Mouse (Mus musculus) myocyte (in vitro differentiated cells): Measurements from ENCODE around the gene Tmeff1.

Experiments
- E2F4 ChIP-seq: IDR thresholded peaks from one replicate; pipeline ENCODE4 v1.6.1; 2011; ENCODE audit warnings: mild to moderate bottlenecking, control low read depth, moderate library complexity; ENCODE audit not compliant: insufficient read depth
- MAX ChIP-seq: IDR thresholded peaks from one replicate; pipeline ENCODE4 v1.6.1; 2011; ENCODE audit warnings: low read depth, mild to moderate bottlenecking, control low read depth
- MYOD1 ChIP-seq, 3 experiments: IDR thresholded peaks; one replicate each; pipeline ENCODE4 v1.6.1; 2011; ENCODE audit warnings: control low read depth in 2 of 3, low read depth in 2 of 3, mild to moderate bottlenecking in 2 of 3, moderate library complexity in 1 of 3; ENCODE audit not compliant: insufficient read length in 2 of 3, control insufficient read depth in 1 of 3
- POLR2A ChIP-seq: IDR thresholded peaks from one replicate; pipeline ENCODE4 v1.6.1; 2011; ENCODE audit warnings: low read depth, mild to moderate bottlenecking, control low read depth, moderate library complexity; ENCODE audit not compliant: insufficient read length
- POLR2AphosphoS2 ChIP-seq: IDR thresholded peaks from one replicate; pipeline ENCODE4 v1.6.1; 2011; ENCODE audit warnings: low read depth, control low read depth; ENCODE audit not compliant: insufficient read length
- REST ChIP-seq: IDR thresholded peaks from one replicate; pipeline ENCODE4 v1.6.1; 2011; ENCODE audit warnings: mild to moderate bottlenecking, control low read depth, moderate library complexity; ENCODE audit not compliant: insufficient read depth, insufficient read length
- TCF3 ChIP-seq: IDR thresholded peaks from one replicate; pipeline ENCODE4 v1.6.1; 2011; ENCODE audit warnings: low read depth, control low read depth; ENCODE audit not compliant: insufficient read length
- USF1 ChIP-seq: IDR thresholded peaks from one replicate; pipeline ENCODE4 v1.6.1; 2011; ENCODE audit warnings: low read depth, mild to moderate bottlenecking, control low read depth, moderate library complexity

DNA sequence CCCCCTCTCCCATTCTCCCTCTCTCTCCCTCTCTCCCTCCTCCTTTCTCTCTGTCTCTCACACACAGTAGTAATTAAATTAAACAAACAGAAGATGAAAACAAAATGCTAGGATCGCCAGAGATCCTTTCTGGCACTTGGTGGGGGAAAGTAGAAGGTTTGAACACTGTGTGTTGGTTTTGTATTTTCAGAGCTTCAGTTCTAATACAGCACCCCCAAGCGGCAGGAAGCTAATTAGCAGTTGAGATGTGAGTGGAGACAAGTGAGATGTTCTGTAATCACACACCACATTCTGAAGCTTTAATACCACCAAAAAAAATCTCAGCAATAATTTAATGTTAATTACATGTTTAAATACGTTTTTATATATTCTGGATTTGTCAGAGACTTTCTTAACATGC, 29.2 kb upstream of the Tmeff1 start:
- TF ChIP-seq MAX (no peak), POLR2A (no peak), E2F4 (no peak), MYOD1 (IDR thresholded peaks at IDR 0.05; ENCODE audit: control insufficient read depth in 1 of 3, insufficient read length in 2 of 3, low read depth in 2 of 3) (no peak), USF1 (no peak), REST (no peak), POLR2AphosphoS2 (no peak), TCF3 (no peak)
